Mouse (Mus musculus) hindbrain, embryonic 15.5 days (tissue): ENCODE results near the gene Plin5. TPM values are rescaled to one million over a fixed set of nuclear protein-coding genes. Genes with fewer than 3 reads are reported as not detected.

Experiments used
- ATAC-seq: fragments of 200-750 bp; cut with Nextera tagmentation; 2 replicates; pipeline ENCODE4 v1.8.0; 2017; ENCODE audit warnings: low read depth, moderate number of reproducible peaks, moderate TSS enrichment; ENCODE audit not compliant: low FRiP score
- H3K27ac ChIP-seq: fragments of 300-500 bp; sonication (generic); replicated peaks from 2 replicates; pipeline ENCODE4 v1.5.1; 2015; ENCODE audit warnings: mild to moderate bottlenecking, inconsistent platforms
- H3K27me3 ChIP-seq: fragments of 300-500 bp; sonication (generic); 2 replicates; pipeline ENCODE4 v1.6.1; 2015; ENCODE audit warnings: control low read depth, inconsistent platforms
- H3K36me3 ChIP-seq: fragments of 300-500 bp; sonication (generic); 2 replicates; pipeline ENCODE4 v1.6.1; 2015; ENCODE audit warnings: control low read depth, inconsistent platforms
- H3K4me1 ChIP-seq: fragments of 300-500 bp; sonication (generic); replicated peaks from 2 replicates; pipeline ENCODE4 v1.6.1; 2015; ENCODE audit warnings: control low read depth, inconsistent platforms
- H3K4me2 ChIP-seq: fragments of 300-500 bp; sonication (generic); 2 replicates; pipeline ENCODE4 v1.6.1; 2015; ENCODE audit warnings: moderate library complexity, mild to moderate bottlenecking, inconsistent platforms
- H3K4me3 ChIP-seq: fragments of 300-500 bp; sonication (generic); 2 replicates; pipeline ENCODE4 v1.5.1; 2015; ENCODE audit warnings: mild to moderate bottlenecking, inconsistent platforms
- H3K9ac ChIP-seq: fragments of 300-500 bp; sonication (generic); 2 replicates; pipeline ENCODE4 v1.6.1; 2015; ENCODE audit warnings: inconsistent platforms
- H3K9me3 ChIP-seq: fragments of 300-500 bp; sonication (generic); 2 replicates; pipeline ENCODE4 v1.6.1; 2016; ENCODE audit warnings: control low read depth, inconsistent platforms
- WGBS: fragments of 180-500 bp; shearing (Covaris S2); methylation state at CpG from one replicate; pipeline ENCODE4 v1.1.7; 2015; 5-methylcytosine and 5-hydroxymethylcytosine counted together
- polyA plus RNA-seq: library from polyadenylated mRNA; unstranded; fragments of >200 nt; fragmentation: Nextera tagmentation; extraction: Ambion mirVana; gene quantifications from 2 replicates; pipeline ENCODE4 v1.2.1, GENCODE M21; 2015

Plin5 gene
- polyA plus RNA-seq, 1 experiment from 2014 or later = 2.5 TPM

- Histone ChIP-seq H3K27ac (no peak overlapping the region), H3K27me3 (no peaks in the 10 kb centered on the region), H3K4me3 (no peak overlapping the region), H3K9me3 (no peaks in the 10 kb centered on the region), H3K4me2 (no peak overlapping the region), H3K36me3 (peaks cover 40% of the 10 kb centered on the region), H3K9ac (no peak overlapping the region), H3K4me1 (peaks cover 22% of the 10 kb centered on the region)
- whole genome bisulfite sequencing = 36% methylated on average over 7 of the region's 7 CpGs
- ATAC-seq = no peak
These were observed 14.4 kb upstream of the Plin5 start for GRCm38 (mm10) chr17:56131814-56132213.

GRCm38 (mm10) chr17:56131136-56131535, 13.7 kb upstream of the Plin5 start:
- Histone ChIP-seq H3K27me3 (no peaks in the 10 kb centered on the region), H3K27ac (no peak overlapping the region), H3K4me2 (no peak overlapping the region), H3K9ac (no peak overlapping the region), H3K9me3 (no peaks in the 10 kb centered on the region), H3K36me3 (peaks cover 47% of the 10 kb centered on the region), H3K4me3 (no peak overlapping the region), H3K4me1 (peaks cover 22% of the 10 kb centered on the region)
- 92% methylated on average over 10 of the region's 10 CpGs for WGBS
- no peak for ATAC-seq

- Histone ChIP-seq H3K9me3 (no peaks in the 10 kb centered on the region), H3K27ac (no peak overlapping the region), H3K36me3 (peaks cover 65% of the 10 kb centered on the region), H3K4me2 (no peak overlapping the region), H3K27me3 (peaks cover 16% of the 10 kb centered on the region), H3K4me1 (0 out of 2 replicates have a peak, but pooled peaks cover 3% of the 10 kb centered on the region), H3K9ac (no peak overlapping the region), H3K4me3 (no peak overlapping the region)
- no peak for ATAC-seq
- WGBS = 84% methylated on average over 15 of the region's 15 CpGs
These were observed 10.8 kb upstream of the Plin5 start for GRCm38 (mm10) chr17:56128246-56128645.

- peaks cover 36% of the 10 kb centered on the region for H3K27me3 ChIP-seq
- no peak overlapping the region for H3K27ac ChIP-seq
- no peak overlapping the region for H3K4me3 ChIP-seq
- H3K9me3 ChIP-seq = peaks cover 10% of the 10 kb centered on the region; the same call in 1 of the 2 replicates
- peaks cover 72% of the 10 kb centered on the region for H3K36me3 ChIP-seq
- H3K4me2 ChIP-seq = no peak overlapping the region
- H3K4me1 ChIP-seq = no peaks in the 10 kb centered on the region
- H3K9ac ChIP-seq = no peak overlapping the region
- 77% methylated on average over 11 of the region's 11 CpGs for WGBS
- no peak for ATAC-seq
These were observed 8.8 kb upstream of the Plin5 start for GRCm38 (mm10) chr17:56126175-56126574.

- no peak overlapping the region for H3K4me3 ChIP-seq
- WGBS = 86% methylated on average over 4 of the region's 4 CpGs
- H3K4me1 ChIP-seq = peaks cover 5% of the 10 kb centered on the region; the same call in 1 of the 2 replicates
- ATAC-seq = no peak
- H3K4me2 ChIP-seq = no peak overlapping the region
- no peak overlapping the region for H3K27ac ChIP-seq
- H3K9ac ChIP-seq = no peak overlapping the region
- peaks cover 10% of the 10 kb centered on the region; the same call in 1 of the 2 replicates for H3K9me3 ChIP-seq
- peaks cover 63% of the 10 kb centered on the region for H3K36me3 ChIP-seq
- H3K27me3 ChIP-seq = peaks cover 45% of the 10 kb centered on the region
These were observed 7.9 kb upstream of the Plin5 start for GRCm38 (mm10) chr17:56125276-56125630.

GRCm38 (mm10) chr17:56124377-56125275, 7.2 kb upstream of the Plin5 start:
- ATAC-seq = no peak
- Histone ChIP-seq H3K27ac (no peak overlapping the region), H3K36me3 (peaks cover 57% of the 10 kb centered on the region), H3K4me1 (peaks cover 11% of the 10 kb centered on the region; the same call in 1 of the 2 replicates), H3K9ac (no peak overlapping the region), H3K9me3 (peaks cover 10% of the 10 kb centered on the region; the same call in 1 of the 2 replicates), H3K4me3 (peak overlapping the region; percentile 9; the same call in 1 of the 2 replicates), H3K27me3 (peaks cover 50% of the 10 kb centered on the region), H3K4me2 (peak overlapping the region; percentile 46)
- WGBS = 12% methylated on average over 52 of the region's 59 CpGs

- no peak overlapping the region for H3K9ac ChIP-seq
- peaks cover 57% of the 10 kb centered on the region for H3K27me3 ChIP-seq
These were observed 6.4 kb upstream of the Plin5 start for GRCm38 (mm10) chr17:56123681-56124340.

GRCm38 (mm10) chr17:56123161-56123560, 5.8 kb upstream of the Plin5 start:
- 89% methylated on average over 12 of the region's 12 CpGs for WGBS
- H3K27me3 ChIP-seq = peaks cover 63% of the 10 kb centered on the region
- H3K36me3 ChIP-seq = peaks cover 46% of the 10 kb centered on the region
- H3K9me3 ChIP-seq = peaks cover 10% of the 10 kb centered on the region; the same call in 1 of the 2 replicates
- no peak overlapping the region for H3K4me2 ChIP-seq
- ATAC-seq = no peak
- no peak overlapping the region for H3K4me3 ChIP-seq
- H3K27ac ChIP-seq = no peak overlapping the region
- H3K9ac ChIP-seq = no peak overlapping the region
- peaks cover 12% of the 10 kb centered on the region; the same call in 1 of the 2 replicates for H3K4me1 ChIP-seq

More at GRCm38 (mm10) chr17:56123681-56124340, 6.4 kb upstream of the Plin5 start:
- peaks cover 12% of the 10 kb centered on the region; the same call in 1 of the 2 replicates for H3K4me1 ChIP-seq
- no peak overlapping the region for H3K4me3 ChIP-seq
- no peak for ATAC-seq
- 46% methylated on average over 59 of the region's 59 CpGs for WGBS
- H3K36me3 ChIP-seq = peaks cover 49% of the 10 kb centered on the region
- H3K27ac ChIP-seq = no peak overlapping the region
- peak overlapping the region; percentile 46 for H3K4me2 ChIP-seq
- peaks cover 10% of the 10 kb centered on the region; the same call in 1 of the 2 replicates for H3K9me3 ChIP-seq

GRCm38 (mm10) chr17:56121826-56122225, 4.4 kb upstream of the Plin5 start, which contains the start of gene Lrg1:
TSS of gene Lrg1 (minus strand) at chr17:56122001.
- Histone ChIP-seq H3K9ac (no peak within 1 kb of the TSS), H3K27ac (no peak within 1 kb of the TSS), H3K4me1 (peaks cover 19% of the 10 kb centered on the region), H3K9me3 (peaks cover 10% of the 10 kb centered on the region; the same call in 1 of the 2 replicates), H3K36me3 (peaks cover 33% of the 10 kb centered on the region), H3K27me3 (peaks cover 69% of the 10 kb centered on the region), H3K4me3 (no peak within 1 kb of the TSS), H3K4me2 (no peak within 1 kb of the TSS)
- ATAC-seq = no peak
- 67% methylated on average over 2 of the region's 2 CpGs for WGBS

GRCm38 (mm10) chr17:56119981-56120880, 2.8 kb upstream of the Plin5 start:
- no peak for ATAC-seq
- Histone ChIP-seq H3K4me2 (peak overlapping the region; percentile 18; the same call in 1 of the 2 replicates), H3K9me3 (peaks cover 10% of the 10 kb centered on the region; the same call in 1 of the 2 replicates), H3K27me3 (peaks cover 73% of the 10 kb centered on the region), H3K4me1 (peaks cover 19% of the 10 kb centered on the region), H3K9ac (no peak overlapping the region), H3K27ac (no peak overlapping the region), H3K36me3 (peaks cover 19% of the 10 kb centered on the region), H3K4me3 (no peak overlapping the region)
- WGBS = 8% methylated on average over 66 of the region's 66 CpGs

GRCm38 (mm10) chr17:56119431-56119830, 2.0 kb upstream of the Plin5 start:
- Histone ChIP-seq H3K27me3 (peaks cover 67% of the 10 kb centered on the region), H3K4me3 (no peak overlapping the region), H3K36me3 (peaks cover 16% of the 10 kb centered on the region; the same call in 1 of the 2 replicates), H3K9me3 (peaks cover 10% of the 10 kb centered on the region; the same call in 1 of the 2 replicates), H3K27ac (no peak overlapping the region), H3K9ac (no peak overlapping the region), H3K4me1 (peaks cover 19% of the 10 kb centered on the region), H3K4me2 (no peak overlapping the region)
- no peak for ATAC-seq
- 43% methylated on average over 12 of the region's 12 CpGs for WGBS
